Mouse (Mus musculus) embryonic fibroblast, embryonic 13.5 days (primary cell): ENCODE measurements around the gene Baz2b. TPM values are rescaled to one million over a fixed set of nuclear protein-coding genes. Genes with fewer than 3 reads are reported as not detected.

Experiments used
- H3K27ac ChIP-seq: 2 replicates; pipeline ENCODE4 v1.5.1; 2012; ENCODE audit warnings: low read length, control low read depth, inconsistent platforms; ENCODE audit not compliant: insufficient read depth
- H3K4me1 ChIP-seq: 2 replicates; pipeline ENCODE4 v1.6.1; 2011; ENCODE audit warnings: low read length; ENCODE audit not compliant: control insufficient read depth, insufficient read depth
- H3K4me3 ChIP-seq: 2 replicates; pipeline ENCODE4 v1.5.1; 2011; ENCODE audit warnings: mild to moderate bottlenecking, control low read depth, low read length; ENCODE audit not compliant: insufficient read depth
- CTCF ChIP-seq: IDR thresholded peaks from 2 replicates; pipeline ENCODE4 v1.5.1; 2011; ENCODE audit warnings: mild to moderate bottlenecking, control low read depth, low read length, moderate library complexity, borderline replicate concordance; ENCODE audit not compliant: insufficient read depth
- POLR2A ChIP-seq: IDR thresholded peaks from 2 replicates; pipeline ENCODE4 v1.6.1; 2011; ENCODE audit warnings: low read depth, mild to moderate bottlenecking, control low read depth, low read length, moderate library complexity
- polyA plus RNA-seq: library from polyadenylated mRNA; stranded (reverse); fragments of >200 nt; gene quantifications from 2 replicates; pipeline ENCODE4 v1.2.4, GENCODE M21; 2011; ENCODE audit warnings: low read depth; ENCODE audit not compliant: missing spikeins, insufficient read length

The Baz2b gene
- polyA plus RNA-seq, 1 experiment = 31.9 TPM

GRCm38 (mm10) chr2:59997479-59998228 lies 212.0 kb downstream of the Baz2b start:
- H3K27ac ChIP-seq = no peak overlapping the region
- TF ChIP-seq CTCF (no peak), POLR2A (no peak)
- no peak overlapping the region for H3K4me3 ChIP-seq
- H3K4me1 ChIP-seq = no peaks in the 10 kb centered on the region; the same call in 1 of the 2 replicates

DNA sequence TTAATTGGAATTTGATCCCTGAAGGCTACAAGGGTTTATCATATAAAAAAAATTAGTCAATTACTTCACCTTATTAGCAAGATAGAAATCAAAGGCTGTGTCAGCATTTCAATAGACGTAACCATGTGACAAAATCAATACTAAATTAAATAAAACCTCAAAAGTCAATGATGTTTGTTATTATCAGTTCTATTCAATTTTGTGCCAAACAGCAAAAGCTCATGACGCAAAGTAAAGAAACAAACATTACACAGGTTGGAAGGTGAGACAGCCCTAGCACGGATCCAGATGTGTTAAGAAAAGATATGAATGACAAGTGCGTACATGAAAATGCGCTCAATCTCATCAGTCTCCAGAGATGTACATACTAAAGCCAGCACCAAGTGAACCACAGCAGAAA lies 212.7 kb downstream of the Baz2b start:
- H3K27ac ChIP-seq = no peak overlapping the region
- TF ChIP-seq POLR2A (no peak), CTCF (no peak)
- H3K4me1 ChIP-seq = peaks cover 4% of the 10 kb centered on the region; the same call in 1 of the 2 replicates
- H3K4me3 ChIP-seq = no peak overlapping the region

DNA sequence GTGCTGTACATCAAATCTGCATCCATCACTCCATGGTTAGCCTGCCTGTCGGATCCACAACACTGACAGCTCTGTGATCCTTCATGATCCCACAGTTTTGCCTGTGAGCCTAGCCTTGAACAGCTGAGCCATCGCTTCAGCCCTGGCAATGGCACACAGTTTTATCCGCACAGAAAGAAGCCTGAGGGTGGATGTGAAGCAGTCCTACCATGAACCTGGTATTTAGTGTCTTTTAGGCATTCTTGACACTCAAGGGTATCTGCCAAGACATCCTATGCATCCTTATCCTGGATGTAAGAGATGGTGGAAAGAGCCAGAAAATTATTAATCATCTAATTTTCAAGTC lies 216.5 kb downstream of the Baz2b start:
- no peak overlapping the region for H3K4me3 ChIP-seq
- H3K27ac ChIP-seq = peak overlapping the region; percentile 47; the same call in 1 of the 2 replicates

DNA sequence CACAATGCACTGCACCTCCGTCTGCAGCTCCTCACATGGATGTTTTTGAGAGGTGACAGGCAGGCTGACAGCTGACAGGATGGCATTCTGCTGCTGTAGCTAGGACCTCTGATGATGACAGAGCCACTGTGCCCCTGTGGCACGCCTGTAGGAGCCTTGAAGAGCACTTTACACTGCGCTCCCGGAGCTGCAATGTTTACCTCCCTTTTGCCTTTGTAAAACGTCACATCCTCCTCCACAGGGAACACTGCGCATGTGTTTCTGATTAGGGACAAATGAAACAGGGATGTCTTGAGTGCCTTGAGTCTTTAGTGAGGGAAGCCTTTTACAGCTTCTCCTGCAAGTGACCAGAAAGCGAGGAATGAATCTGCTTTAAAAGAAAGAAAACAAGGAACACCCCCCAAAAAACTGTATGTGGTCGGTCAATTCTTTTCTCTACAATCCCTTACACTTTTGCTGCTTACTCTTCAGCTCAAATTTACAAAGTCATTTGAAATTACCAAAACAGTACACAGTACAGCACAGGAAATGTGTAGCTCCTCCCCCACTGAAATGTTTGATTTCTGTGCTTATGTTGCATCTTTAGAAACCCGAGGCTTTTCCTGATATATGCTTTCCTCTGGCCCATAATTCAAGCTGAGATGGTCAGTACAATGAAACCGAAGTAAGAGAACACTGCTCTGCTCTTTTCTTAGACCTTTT lies 217.0 kb downstream of the Baz2b start:
- H3K4me1 ChIP-seq = peaks cover 5% of the 10 kb centered on the region
- H3K4me3 ChIP-seq = 0 out of 2 replicates have a peak overlapping the region, but pooled peaks have one; percentile 6
- peak overlapping the region; percentile 47; the same call in 1 of the 2 replicates for H3K27ac ChIP-seq
- TF ChIP-seq POLR2A (no peak), CTCF (no peak)

More for the DNA sequence above, 216.5 kb downstream of the Baz2b start:
- TF ChIP-seq POLR2A (no peak), CTCF (no peak)
- H3K4me1 ChIP-seq = peaks cover 4% of the 10 kb centered on the region; the same call in 1 of the 2 replicates

- H3K27ac ChIP-seq = no peak overlapping the region
- peaks cover 6% of the 10 kb centered on the region for H3K4me1 ChIP-seq
- TF ChIP-seq POLR2A (no peak), CTCF (no peak)
- H3K4me3 ChIP-seq = no peak overlapping the region
Measured at GRCm38 (mm10) chr2:59991775-59992174, 217.9 kb downstream of the Baz2b start.

- Histone ChIP-seq H3K4me1 (peaks cover 5% of the 10 kb centered on the region), H3K4me3 (no peak overlapping the region), H3K27ac (no peak overlapping the region)
- TF ChIP-seq POLR2A (no peak), CTCF (no peak)
Measured at GRCm38 (mm10) chr2:59987521-59987920, 222.1 kb downstream of the Baz2b start.

GRCm38 (mm10) chr2:59979488-59980220 lies 230.0 kb downstream of the Baz2b start:
- TF ChIP-seq POLR2A (no peak), CTCF (no peak)
- Histone ChIP-seq H3K27ac (peak overlapping the region; percentile 31), H3K4me3 (no peak overlapping the region), H3K4me1 (peaks cover 3% of the 10 kb centered on the region)

GRCm38 (mm10) chr2:59976680-59977079 lies 233.0 kb downstream of the Baz2b start:
- no peak for TF ChIP-seq CTCF
- TF ChIP-seq POLR2A = no peak
- H3K27ac ChIP-seq = no peak overlapping the region
- H3K4me3 ChIP-seq = no peak overlapping the region
- H3K4me1 ChIP-seq = peaks cover 3% of the 10 kb centered on the region

DNA sequence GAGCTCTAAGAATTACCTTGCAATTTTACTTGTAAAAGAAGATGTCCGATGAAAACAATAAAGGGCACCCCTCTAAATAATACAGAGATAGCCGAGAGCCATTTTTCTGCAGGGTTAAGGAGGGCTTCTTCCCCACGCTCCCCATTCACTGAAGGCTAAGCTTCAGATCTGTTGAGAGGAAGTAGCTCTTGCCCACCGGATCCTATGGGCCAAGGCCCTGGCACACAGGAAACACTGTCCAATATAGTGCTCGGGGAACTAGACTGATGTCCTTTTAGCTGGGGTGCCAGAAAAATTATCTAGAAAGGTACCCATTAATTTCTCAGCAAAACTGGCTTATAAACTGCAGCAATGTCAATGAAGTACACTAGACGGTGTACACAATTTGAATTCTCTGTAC lies 233.9 kb downstream of the Baz2b start:
- TF ChIP-seq CTCF (no peak), POLR2A (no peak)
- H3K27ac ChIP-seq = no peak overlapping the region
- peaks cover 3% of the 10 kb centered on the region for H3K4me1 ChIP-seq
- H3K4me3 ChIP-seq = no peak overlapping the region

- no peak overlapping the region for H3K27ac ChIP-seq
Measured at GRCm38 (mm10) chr2:59973962-59974361, 235.7 kb downstream of the Baz2b start.

More at GRCm38 (mm10) chr2:59973962-59974361, 235.7 kb downstream of the Baz2b start:
- no peaks in the 10 kb centered on the region for H3K4me1 ChIP-seq
- no peak overlapping the region for H3K4me3 ChIP-seq
- TF ChIP-seq POLR2A (no peak), CTCF (no peak)
